Mouse (Mus musculus) erythroblast, embryonic 14.5 days (primary cell): ENCODE measurements at regions not wholly inside any gene's neighbourhood (a gene's known extent, or its start where the extent isn't known, plus 50 kb on each side); places are given as distances from the start of the nearest gene placed in this dataset.

Experiments
- H3K27me3 ChIP-seq: 2 replicates; pipeline ENCODE4 v1.6.1; 2012; ENCODE audit warnings: inconsistent platforms; ENCODE audit not compliant: control insufficient read depth
- H3K36me3 ChIP-seq: 2 replicates; pipeline ENCODE4 v1.6.1; 2012; ENCODE audit warnings: mild to moderate bottlenecking, inconsistent platforms; ENCODE audit not compliant: control insufficient read depth
- H3K4me1 ChIP-seq: 2 replicates; pipeline ENCODE4 v1.6.1; 2012; ENCODE audit warnings: inconsistent platforms; ENCODE audit not compliant: control insufficient read depth
- H3K4me3 ChIP-seq: replicated peaks from 2 replicates; pipeline ENCODE3; 2012; ENCODE audit warnings: moderate library complexity, mild to moderate bottlenecking, inconsistent platforms
- H3K9me3 ChIP-seq: 2 replicates; pipeline ENCODE4 v1.6.1; 2012; ENCODE audit warnings: low read length, inconsistent platforms, mixed read lengths; ENCODE audit not compliant: control insufficient read depth
- GATA1 ChIP-seq: IDR thresholded peaks from 2 replicates; pipeline ENCODE4 v1.6.1; 2012; ENCODE audit warnings: low read length, inconsistent platforms, mixed read lengths
- TAL1 ChIP-seq: IDR thresholded peaks from 3 replicates; pipeline ENCODE4 v1.6.1; 2012; ENCODE audit warnings: low read length, inconsistent platforms, mixed read lengths

DNA sequence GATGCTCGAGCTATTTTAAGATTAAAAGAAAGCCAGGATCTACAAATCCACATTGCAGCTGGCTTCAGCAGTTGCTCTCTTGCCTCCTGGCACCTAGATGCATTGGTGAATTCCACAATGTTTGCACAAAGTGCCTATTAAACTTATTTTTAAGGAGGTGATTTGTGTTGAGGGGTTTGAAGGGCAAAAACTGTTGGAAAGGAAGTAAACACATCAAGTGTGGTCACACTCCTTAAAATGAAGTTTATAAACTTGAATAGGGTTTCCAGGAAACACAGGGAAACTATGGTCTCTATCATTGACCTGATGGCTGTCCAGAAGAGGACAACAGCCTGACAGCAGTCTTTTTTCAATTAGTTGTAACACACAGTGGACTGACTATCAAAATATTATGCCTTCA, 205.4 kb downstream of the Papss1 start:
- TF ChIP-seq GATA1 (no peak), TAL1 (no peak)
- H3K4me3 ChIP-seq, result no peak overlapping the region
- H3K9me3 ChIP-seq, result peaks cover 2% of the 10 kb centered on the region; the same call in 1 of the 2 replicates
- H3K4me1 ChIP-seq, result no peaks in the 10 kb centered on the region
- H3K36me3 ChIP-seq, result no peaks in the 10 kb centered on the region
- no peaks in the 10 kb centered on the region for H3K27me3 ChIP-seq

DNA sequence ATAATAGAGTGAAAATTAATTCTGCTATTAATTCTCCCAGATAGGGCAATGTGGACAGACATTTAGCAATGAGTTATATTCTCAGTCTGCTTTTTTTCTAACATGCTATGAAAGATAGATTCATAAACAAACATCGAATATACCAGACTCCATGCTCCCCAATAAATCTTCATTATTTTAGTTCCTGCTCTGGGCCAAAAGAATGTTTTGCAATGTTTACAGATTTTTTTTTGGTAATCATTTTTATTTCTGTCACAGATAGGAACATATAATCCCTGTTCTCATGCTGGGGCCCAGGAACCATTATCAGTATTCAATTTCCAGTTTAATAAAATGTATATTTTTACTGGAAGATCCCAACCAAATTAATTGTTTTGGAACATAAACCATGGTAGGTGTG, 205.9 kb downstream of the Papss1 start:
- no peaks in the 10 kb centered on the region for H3K27me3 ChIP-seq
- H3K9me3 ChIP-seq, result peaks cover 2% of the 10 kb centered on the region; the same call in 1 of the 2 replicates
- H3K4me3 ChIP-seq, result no peak overlapping the region
- no peaks in the 10 kb centered on the region for H3K4me1 ChIP-seq
- no peaks in the 10 kb centered on the region for H3K36me3 ChIP-seq
- no peak for TF ChIP-seq TAL1
- no peak for TF ChIP-seq GATA1

- Histone ChIP-seq H3K36me3 (no peaks in the 10 kb centered on the region), H3K9me3 (peaks cover 2% of the 10 kb centered on the region; the same call in 1 of the 2 replicates), H3K4me3 (no peak overlapping the region), H3K27me3 (no peaks in the 10 kb centered on the region), H3K4me1 (no peaks in the 10 kb centered on the region)
- no peak for TF ChIP-seq GATA1
- TF ChIP-seq TAL1, result no peak
These were observed 207.4 kb downstream of the Papss1 start for GRCm38 (mm10) chr3:131771863-131772546.

GRCm38 (mm10) chr3:131772593-131772992, 208.0 kb downstream of the Papss1 start:
- TF ChIP-seq GATA1, result no peak
- no peak for TF ChIP-seq TAL1
- H3K4me1 ChIP-seq, result no peaks in the 10 kb centered on the region

DNA sequence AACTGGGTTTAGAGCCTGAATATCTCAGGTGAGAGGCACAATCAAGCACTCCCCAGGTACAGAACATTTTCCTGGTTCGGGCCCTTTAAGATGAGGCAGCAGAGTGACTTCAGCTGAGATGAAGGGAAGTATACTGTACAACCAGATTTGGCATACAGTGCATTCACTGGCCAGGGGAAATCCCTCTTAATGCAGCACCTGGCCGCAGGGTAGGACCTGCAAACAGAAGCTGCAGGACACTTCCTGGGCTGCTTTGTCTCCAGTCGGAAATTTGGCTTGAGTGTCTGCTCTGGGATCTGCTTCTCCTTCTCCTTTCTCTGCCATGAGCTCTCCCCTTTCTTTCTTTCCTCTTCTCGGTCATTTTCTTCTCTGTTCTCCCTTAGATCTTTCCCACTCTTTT, 210.9 kb downstream of the Papss1 start:
- Histone ChIP-seq H3K4me1 (no peaks in the 10 kb centered on the region), H3K27me3 (no peaks in the 10 kb centered on the region), H3K36me3 (no peaks in the 10 kb centered on the region), H3K4me3 (no peak overlapping the region), H3K9me3 (peaks cover 2% of the 10 kb centered on the region; the same call in 1 of the 2 replicates)
- TF ChIP-seq TAL1 (no peak), GATA1 (no peak)

More at GRCm38 (mm10) chr3:131772593-131772992, 208.0 kb downstream of the Papss1 start:
- H3K27me3 ChIP-seq, result no peaks in the 10 kb centered on the region
- no peaks in the 10 kb centered on the region for H3K36me3 ChIP-seq
- no peak overlapping the region for H3K4me3 ChIP-seq
- peaks cover 2% of the 10 kb centered on the region; the same call in 1 of the 2 replicates for H3K9me3 ChIP-seq

DNA sequence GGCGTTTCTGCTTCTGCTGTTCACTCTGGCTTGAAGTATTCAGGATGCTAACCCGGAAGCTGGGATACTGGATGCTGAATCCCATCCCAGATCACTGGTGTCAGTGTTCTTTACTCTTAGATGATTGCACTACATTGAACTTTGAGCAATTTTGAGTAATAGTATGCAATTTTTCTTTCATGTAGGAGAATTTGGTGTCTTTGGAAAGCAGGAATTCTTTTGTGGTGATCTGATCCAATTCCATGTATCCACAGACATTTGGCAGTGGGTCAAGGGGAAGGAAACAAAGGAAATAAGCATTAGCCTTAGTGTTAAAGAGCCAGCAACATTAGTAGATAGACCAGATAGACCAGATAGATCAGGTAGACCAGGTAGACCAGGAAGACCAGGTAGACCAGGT, 212.1 kb downstream of the Papss1 start:
- no peaks in the 10 kb centered on the region for H3K27me3 ChIP-seq
- no peaks in the 10 kb centered on the region for H3K9me3 ChIP-seq
- H3K4me1 ChIP-seq, result no peaks in the 10 kb centered on the region
- no peak overlapping the region for H3K4me3 ChIP-seq
- H3K36me3 ChIP-seq, result no peaks in the 10 kb centered on the region
- TF ChIP-seq TAL1, result no peak
- no peak for TF ChIP-seq GATA1

GRCm38 (mm10) chr3:131779803-131780202, 215.2 kb downstream of the Papss1 start:
- no peaks in the 10 kb centered on the region for H3K4me1 ChIP-seq
- no peak overlapping the region for H3K4me3 ChIP-seq
- no peaks in the 10 kb centered on the region for H3K27me3 ChIP-seq
- TF ChIP-seq TAL1 (no peak), GATA1 (no peak)
- no peaks in the 10 kb centered on the region for H3K36me3 ChIP-seq
- H3K9me3 ChIP-seq, result peaks cover 13% of the 10 kb centered on the region

GRCm38 (mm10) chr3:131785524-131785923, 221.0 kb downstream of the Papss1 start:
- Histone ChIP-seq H3K4me3 (no peak overlapping the region), H3K27me3 (no peaks in the 10 kb centered on the region), H3K36me3 (no peaks in the 10 kb centered on the region), H3K4me1 (no peaks in the 10 kb centered on the region), H3K9me3 (peaks cover 13% of the 10 kb centered on the region)
- TF ChIP-seq GATA1 (no peak), TAL1 (no peak)

DNA sequence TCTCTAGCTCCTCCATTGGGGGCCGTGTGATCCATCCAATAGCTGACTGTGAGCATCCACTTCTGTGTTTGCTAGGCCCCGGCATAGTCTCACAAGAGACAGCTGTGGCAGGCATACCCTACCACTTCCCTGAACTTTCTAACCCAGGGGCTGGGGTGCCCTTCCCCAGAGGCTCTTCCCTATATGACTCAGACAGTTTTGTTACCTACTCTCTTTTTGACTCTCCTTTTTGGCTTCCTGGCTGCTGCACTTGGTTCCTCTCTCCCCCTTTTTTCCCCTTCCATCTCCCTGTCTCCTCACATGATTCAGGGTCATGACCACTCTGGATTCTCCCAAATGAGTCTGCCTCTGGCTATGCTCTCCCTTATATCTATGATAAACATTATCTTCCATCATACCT, 223.8 kb downstream of the Papss1 start:
- H3K36me3 ChIP-seq, result no peaks in the 10 kb centered on the region
- H3K4me1 ChIP-seq, result no peaks in the 10 kb centered on the region
- no peak overlapping the region for H3K4me3 ChIP-seq

More for the DNA sequence above, 223.8 kb downstream of the Papss1 start:
- no peaks in the 10 kb centered on the region for H3K27me3 ChIP-seq
- H3K9me3 ChIP-seq, result 0 out of 2 replicates have a peak, but pooled peaks cover 2% of the 10 kb centered on the region
- TF ChIP-seq GATA1, result no peak
- no peak for TF ChIP-seq TAL1
